Mouse (Mus musculus) induced T-regulatory cell, adult 2 months (primary cell): Measurements from ENCODE around the gene Abcb9.
A peak's percentile ranks its signal among the peaks of the same experiment; 100 is the strongest.

Experiments used
- DNase-seq: peaks from one replicate; pipeline ENCODE4 v3.0.0-alpha.2; 2012; ENCODE audit warnings: low read depth

Abcb9 gene

DNA sequence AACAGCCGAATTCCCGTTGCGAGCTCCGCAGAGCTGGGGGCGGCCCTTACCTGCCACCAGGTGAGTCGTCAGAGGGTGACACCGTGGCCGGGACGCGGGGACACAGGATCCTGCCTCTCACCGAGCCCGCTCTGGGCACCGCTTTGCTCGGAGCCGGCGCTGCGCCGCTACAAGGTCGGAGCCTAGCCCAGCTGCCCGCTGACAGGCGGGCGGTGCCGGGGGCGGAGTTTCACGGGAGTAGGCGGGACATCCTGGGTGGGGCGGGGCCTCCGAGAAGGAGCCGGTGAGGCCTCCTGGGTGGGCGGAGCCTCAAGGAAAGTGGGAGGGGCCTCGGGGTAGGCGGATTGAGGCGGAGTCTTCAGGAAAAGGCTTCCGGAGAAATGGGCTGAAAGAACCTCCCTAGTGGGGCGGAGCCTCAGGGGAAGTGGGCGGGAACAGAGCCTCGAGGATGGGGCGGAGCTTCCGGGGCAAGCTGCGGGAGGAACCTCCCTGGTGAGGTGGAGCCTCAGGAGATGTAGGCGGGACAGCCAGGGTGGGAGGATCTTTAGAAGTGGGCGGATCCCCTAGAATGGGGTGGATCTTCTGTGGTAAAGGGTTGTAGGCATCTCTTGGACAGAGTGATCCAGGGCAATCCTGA is at the start of gene Abcb9:
Gene Abcb9, minus strand, starts transcription at position 203 of the 637 bp plus-strand sequence.
- DNase-seq: peak; percentile 98

DNA sequence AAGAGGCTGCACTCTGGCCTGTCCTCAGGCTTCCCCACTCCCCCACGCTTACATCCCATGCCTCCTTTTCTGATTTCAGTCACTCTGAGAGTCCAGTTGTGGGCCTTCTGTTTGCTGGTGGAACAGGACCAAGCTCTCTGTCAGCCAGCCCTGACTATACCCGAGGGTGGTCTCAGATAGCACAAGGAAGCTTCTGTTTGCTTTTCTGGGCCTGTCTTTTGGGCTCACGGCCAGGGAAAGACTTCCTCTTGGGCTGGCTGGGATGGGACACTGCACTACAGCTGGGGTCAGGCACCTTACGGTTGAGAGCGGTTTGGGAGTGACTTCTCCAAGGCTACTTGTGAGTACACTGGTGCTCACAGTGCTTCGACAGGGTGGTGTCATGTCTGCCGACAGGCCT is 42.5 kb upstream of the Abcb9 start:
- DNase-seq: no peak

DNA sequence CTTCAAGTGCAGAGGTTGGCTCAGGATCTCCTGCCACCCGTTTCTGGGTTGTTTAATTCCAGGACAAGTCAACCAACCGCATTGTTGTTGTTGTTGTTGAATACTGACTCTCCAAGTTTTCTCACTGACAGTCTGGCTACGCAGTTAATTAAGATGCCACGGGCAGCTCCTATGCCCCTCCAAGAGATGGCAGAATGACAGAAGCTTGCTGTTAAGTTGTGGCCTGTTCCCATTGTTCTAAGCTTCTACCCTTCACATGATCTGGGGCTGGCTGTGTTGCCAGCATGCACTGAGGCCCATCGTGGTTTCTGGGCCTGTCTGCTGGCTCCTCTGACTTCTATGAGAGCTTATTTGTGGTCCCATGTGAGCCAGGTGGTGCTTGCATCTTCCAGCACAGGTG is 38.7 kb upstream of the Abcb9 start:
- no peak for DNase-seq

DNA sequence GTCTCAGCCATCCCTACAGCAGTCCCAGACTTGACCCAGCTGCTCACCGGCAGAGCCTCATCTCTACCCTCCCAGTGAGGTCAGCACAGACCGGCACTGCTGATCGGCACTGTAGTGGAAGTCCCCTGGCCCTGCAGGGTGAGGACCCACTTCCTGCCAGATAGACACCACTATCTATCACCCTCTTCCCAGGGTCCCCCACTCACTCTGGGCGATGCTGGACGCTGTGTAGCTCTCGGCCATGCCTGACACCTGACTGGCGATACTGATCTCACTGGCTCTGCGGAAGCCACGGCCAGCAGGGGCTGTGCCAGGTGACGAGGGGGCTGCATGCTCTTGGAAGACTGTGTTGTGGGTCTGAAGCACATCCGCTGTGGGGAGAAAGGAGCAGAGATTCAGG is 29.5 kb upstream of the Abcb9 start:
- no peak for DNase-seq

DNA sequence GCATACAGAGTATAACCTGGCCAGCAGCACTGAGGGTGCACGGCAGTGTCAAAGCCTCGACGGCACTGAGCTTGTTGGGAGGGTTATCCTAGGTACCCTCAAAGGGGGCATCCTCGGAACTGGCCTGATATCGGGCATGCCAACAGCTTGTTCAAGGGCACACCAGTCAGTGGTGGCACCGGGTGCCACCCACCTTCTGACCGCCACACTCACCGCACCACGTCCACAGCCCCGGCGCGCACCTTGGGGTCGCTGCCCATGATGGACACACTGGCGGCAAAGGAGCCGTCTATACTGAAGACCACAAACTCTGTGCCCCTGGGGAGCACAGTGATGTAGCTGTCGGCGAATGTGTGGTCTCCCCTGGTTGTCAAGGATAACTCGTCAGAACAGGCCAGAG is 26.8 kb upstream of the Abcb9 start:
- DNase-seq: no peak

DNA sequence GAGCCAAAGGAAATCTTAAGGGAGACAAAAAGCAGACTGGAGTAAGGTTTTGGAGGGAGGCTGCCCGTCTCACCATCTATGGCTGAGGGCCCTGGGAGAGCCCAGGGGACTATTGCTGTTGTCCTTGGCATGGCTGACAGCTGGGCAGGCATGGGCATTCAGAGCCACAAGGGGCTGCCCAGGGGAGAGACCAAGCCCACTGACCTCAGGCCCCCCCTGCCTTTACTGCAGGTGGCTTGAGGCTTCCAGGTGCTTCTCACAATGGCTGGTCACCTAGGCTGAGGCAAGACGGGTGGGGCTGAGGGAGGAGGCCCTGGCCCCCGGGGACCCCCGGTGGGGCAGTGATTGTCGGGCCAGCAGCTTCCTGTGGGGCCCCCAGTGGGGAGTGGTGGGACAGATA is 23.6 kb upstream of the Abcb9 start:
- no peak for DNase-seq

DNA sequence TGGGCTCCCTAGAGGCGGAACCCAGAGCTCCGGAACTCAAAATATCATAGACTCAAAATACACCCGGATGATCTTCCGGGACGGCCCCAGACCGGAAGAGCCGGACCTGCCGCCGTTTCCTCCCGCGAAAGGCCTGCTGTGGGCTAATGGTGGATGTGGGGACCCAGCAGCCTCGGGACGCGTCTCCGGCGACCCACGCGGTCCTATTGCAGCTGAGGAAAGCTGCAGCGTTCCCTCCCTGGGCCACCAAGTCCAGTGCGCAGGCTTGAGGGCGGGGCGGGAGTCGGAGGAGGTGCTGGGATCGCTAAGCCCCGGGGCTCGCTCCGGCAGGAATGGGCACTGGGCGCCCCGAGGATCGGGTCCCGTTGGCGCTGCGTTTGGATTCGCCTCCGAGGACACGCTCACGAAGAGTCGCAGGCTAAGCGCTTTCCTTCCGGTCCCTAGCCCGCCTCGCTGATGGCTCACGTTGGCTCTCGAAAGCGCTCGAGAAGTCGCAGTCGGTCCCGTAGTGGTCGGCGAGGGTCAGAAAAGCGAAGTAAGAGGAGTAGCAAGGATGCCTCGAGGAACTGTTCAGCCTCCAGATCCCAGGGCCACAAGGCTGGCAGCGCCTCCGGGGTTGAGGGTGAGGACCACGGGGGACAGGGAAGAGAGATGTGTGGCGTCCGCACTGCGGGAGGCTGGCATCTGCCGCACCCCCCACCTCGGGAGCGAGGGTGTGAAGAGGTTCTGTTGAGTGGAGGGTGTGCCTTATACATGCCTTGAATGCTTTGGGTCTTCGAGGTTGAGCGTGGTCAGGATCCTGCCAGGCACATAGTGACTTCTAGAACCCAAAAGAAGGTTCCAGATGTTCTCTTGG is 20.6 kb upstream of the Abcb9 start, which contains the start of gene Arl6ip4:
Gene Arl6ip4, plus strand, starts transcription at position 100 of the 856 bp plus-strand sequence.
- DNase-seq: peak; percentile 86

DNA sequence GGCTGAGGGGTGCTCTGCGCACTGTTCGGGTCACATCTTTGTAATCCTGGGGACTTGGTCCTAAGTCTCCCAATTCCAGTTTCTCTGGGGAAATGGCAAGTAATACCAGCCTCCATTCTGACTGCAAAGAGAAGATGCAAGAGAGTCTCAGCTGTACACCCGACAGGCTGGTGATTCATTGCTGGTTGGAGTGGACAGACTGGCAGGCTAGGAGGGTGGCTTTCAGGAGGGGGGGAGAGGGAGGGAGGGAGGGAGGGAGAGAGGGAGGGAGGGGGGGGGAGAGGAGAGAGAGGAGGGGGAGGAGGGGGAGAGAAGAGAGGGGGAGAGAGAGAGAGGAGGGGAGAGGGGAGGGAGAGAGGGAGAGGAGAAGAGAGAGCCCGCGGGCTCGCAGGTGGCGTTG is 19.9 kb upstream of the Abcb9 start:
- no peak for DNase-seq

DNA sequence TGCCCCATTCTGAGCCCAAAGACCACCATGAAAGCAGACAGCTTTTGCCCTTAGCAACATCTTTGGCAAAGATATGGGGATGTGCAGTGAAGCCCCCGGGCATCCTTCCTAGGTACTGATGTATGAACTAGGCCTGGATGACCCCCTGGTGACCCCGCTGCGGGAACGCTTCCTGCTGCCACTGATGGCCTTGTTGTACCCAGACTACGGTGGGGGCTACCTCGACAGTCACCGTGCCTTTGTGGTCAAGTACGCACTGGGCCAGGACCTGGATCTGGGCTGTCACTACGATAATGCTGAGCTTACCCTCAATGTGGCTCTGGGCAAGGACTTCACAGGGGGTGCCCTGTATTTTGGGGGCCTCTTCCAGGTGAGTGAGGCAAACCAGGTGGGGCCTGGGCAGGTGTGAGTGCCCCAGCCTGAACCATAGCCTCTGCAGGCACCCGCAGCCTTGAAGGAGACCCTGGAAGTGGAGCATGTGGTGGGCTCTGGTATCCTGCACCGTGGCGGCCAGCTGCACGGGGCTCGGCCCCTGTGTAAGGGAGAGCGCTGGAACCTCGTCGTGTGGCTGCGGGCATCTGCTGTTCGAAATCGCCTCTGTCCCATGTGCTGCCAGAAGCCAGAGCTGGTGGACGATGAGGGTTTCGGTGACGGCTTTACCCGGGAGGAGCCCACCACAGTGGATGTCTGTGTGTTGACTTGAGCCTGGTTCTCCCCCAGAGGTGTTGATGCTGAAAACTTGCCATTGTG is 18.9 kb upstream of the Abcb9 start:
- no peak for DNase-seq

DNA sequence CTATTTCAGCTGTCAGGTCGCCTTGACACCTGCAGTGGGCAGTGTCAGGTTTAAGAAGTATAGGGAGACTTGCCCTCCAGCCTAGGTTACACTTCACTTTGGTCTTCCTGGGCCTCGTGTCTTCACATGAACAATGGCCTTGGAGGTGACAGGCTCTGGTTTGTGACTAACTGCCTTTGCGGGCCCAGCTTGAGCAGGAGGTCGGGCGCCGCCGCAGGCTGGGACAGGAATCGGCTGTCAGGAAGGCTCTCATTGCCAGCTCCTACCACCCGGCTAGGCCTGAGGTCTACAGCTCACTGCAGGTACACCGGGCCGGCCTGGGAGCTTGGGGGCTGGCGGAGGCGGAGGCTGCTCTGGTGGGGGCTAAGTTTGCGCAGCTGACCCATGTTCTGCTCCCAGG is 17.4 kb upstream of the Abcb9 start:
- DNase-seq: peak; percentile 75

DNA sequence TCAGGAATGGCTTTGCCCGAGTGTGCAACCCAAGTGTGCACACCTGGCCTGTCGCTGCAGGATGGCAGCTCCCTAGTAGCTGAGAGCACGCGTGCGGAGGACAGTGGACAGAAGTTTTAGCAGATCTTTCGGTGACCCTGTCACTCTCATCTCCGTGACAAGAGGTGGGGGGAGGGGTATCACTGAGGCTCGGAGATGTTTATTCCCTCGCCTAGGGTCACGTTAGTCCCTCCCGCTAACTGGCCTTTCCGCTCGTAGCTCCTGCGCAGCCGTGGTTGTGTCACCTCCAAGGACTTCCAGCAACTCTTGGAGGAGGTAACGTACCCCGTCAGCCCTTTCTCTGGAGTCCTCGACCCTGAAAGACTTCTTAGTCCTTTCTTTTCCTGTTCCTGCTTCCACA is 16.9 kb upstream of the Abcb9 start:
- DNase-seq: no peak

DNA sequence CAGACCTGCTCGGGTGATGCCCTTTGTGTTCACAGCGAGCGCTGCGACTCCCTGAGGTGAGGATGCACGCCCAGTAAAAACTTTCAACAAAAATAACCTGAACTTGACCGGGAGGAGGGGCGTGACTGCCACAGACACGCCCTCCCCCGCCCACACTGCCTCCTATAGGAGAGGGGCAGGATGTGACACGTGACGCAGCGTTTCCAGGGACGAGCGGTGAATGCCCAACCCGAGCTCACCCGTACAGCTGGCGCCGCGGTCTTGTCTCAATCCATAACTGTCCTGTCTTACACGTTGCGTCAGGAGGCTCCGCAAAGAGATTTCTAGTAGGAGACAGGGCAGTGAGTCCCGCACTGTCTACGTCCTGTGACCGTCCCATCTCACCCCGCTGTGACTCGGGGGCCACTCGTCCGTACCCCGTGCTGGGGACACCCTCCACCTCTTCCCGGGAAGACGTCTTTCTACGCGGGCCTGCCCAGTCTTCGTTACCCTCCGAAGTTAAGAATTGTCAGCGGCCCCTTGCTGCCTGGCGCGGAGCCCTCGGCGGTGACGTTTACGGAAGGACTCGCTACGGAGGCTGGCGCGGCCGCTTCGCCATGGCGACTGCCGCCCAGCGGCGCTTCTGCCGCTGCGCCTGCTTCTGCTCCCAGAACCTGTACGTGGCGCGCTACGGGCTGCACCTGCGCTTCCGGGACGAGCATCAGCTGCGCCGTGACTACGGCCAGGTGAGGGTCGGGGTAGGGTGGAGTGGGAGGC is 16.3 kb upstream of the Abcb9 start, which contains the start of gene Ogfod2:
Gene Ogfod2, plus strand, starts transcription at position 556 of the 756 bp plus-strand sequence.
- DNase-seq: peak; percentile 99

DNA sequence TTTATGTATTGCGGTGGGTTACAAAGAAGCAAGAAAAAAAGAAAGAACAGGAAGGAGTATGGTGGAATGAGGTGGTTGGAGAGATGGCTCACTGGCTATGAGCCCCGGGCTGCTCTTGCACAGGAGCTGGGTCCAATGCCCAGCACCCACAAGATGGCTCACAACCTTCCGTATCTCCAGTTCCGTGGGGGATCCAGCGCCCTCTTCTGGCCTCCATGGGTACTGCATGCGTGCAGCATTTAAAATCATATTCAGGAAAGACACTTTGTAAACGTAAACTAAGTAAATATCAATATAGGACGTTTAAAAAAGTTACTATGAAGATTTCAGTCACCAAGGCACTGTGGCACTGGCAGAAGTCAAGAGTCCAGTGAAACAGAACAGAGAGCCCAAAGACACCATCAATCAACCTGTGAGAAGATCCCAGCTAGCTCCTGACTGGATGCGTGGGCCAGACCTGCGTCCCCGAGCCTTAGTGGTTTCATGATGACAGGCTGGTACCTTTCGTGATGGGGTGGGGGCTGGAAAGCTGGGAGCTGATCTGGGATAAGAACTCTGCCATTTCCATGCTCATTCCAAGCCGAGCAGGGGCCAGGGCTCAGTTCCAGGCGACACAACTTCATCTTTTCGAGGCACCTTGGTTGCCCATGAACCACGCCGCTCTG is 15.6 kb upstream of the Abcb9 start:
- peak; percentile 86 for DNase-seq

DNA sequence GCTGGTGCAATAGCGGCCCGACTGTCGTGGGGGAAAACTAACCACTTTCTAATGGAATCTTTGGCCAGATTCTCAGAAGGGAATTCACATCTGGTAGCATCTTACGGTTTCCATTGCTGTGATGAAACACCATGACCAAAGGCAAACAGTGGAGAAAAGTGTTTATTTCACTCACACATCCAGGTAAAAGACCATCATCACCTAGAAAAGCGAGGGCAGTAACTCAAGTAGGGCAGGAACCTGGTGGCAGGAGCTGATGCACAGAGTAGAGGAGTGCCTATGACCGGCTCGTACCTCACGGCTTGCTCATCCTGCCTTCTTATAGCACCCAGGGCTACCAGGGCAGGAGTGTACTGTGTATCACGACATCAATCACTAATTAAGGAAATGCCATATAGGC is 8.0 kb upstream of the Abcb9 start:
- DNase-seq: no peak

DNA sequence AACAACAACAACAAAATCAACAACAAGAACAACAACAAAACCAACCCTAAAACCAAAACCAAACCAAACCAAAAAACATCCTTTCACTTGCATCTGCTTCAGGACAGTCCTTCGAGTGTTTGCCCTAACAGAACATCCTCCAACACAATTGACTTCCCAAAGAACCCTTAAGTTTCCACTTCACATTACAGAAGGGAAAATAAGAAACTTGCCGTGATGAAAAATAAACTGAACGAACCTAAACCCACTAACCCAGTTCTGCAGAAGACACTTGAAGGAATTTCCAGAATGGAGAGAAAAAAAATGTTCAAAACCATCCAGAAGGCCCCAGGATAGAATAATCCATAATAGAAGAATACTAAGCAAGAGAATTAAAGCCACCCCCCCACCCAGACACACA is 7.4 kb upstream of the Abcb9 start:
- no peak for DNase-seq

DNA sequence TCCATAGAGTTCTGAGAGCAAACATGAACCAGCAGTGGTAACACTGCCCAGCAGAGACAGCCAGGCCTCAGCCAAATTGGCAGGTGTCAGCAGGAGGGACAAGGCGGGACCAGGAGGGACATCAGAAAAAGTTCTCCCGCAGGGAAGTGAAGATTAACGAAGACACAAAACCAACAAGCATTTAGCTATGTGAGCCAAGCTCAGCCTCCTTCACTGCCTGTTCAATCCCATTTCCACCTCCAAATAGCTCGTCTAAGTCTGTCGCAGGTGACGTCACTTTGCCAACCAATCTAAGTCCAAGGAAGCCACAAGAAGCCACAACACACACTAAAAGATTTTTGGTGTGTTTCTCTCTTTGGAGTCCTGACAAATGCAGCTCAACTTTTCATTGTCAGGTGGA is 6.7 kb upstream of the Abcb9 start:
- DNase-seq: no peak

DNA sequence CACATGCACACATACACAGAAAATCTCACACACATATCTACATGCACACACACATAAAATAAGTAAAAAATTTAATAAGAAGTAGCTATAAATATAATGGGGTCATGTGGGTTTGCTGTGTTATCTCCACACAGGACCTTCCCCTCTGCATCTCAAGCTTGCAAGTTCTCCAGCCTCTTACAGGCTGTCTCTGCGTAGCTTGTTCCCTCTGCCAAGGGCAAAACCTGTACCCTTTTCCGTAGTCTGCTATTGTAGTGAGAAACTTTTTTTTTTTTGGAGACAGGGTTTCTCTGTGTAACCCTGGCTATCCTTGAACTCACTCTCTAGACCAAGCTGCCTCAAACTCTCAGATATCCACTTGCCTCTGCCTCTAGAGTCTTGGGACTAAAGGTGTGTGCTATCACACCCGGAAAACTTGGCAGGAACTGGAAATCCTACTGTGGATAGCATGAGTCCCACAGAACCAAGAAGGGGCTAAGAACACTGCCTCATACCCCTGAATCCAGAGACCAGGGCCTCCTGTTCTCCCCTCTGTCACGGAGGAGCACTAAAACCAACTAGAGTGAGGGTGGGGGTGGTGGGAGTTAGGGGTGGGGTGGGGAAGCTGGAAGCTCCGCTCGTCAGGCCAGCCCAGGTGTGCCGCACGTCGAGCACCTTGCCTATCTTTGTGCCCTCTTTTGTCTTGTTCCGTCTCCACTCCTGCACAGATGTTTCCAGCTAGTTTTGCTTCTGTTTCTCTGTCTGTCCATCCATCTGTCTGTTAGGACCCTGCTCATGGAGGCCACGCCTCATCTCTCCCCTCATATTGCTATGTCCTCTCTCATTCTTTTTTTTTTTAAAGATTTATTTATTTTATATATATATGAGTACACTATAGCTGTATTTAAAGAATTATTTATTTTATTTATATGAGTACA is 4.8 kb upstream of the Abcb9 start:
- no peak for DNase-seq

DNA sequence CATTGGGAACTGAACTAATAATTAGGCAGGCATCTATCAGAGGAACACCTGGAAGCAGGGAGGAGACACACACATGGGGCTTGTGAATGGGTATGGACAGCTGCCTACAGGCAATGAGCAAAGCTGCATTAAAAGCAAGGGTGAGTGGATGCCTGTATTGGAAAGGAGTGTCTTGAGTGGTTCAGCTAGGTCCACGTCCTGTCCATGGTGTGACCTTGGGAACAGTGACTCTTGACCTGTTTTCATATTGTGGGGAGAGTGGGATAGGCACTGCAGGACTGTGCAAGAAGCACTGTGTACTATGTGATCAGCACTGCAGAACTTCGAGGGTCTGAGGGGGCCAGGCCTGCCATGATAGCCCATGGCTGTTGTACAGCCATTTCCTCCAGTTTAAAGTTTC is 3.3 kb upstream of the Abcb9 start:
- no peak for DNase-seq

DNA sequence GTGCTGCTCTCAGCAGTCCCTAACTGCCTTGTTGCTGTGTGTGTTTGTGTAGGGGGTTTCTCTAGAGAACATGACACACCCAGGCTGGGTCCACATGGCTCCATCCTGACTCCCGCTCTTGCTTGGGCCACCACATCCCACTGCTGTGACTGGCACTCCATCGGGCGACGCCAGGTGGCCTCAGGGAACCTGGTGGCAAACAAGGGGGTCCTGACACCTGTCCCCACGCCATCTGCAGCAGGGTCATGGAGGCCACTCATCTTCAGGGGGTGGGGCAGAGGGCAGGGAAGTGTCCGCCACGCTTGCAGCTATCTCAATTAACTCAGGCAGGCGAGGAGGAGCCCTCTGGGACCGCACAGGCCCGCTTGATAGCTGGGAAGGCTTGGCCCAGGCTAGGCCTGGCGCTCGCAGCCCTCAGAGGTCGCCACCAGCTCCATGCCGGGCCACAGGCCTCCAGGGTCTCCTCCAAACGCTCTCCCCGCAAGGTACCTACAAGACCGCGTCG is 469 bp downstream of the Abcb9 start:
- DNase-seq: no peak
